Mouse (Mus musculus) urinary bladder, postnatal 14 days (tissue): ENCODE measurements around the gene Nop58.
"Not testable (repeated sequence)": the region's sequence is repeated elsewhere in the genome, so short reads cannot be mapped to it uniquely, and the experiment has no call there.

Experiments
- DNase-seq: peaks from one replicate; pipeline ENCODE4 v3.0.0; 2021; ENCODE audit warnings: low spot score

The Nop58 gene

GRCm38 (mm10) chr1:59719900-59720299, 35.1 kb downstream of the Nop58 start:
- no peak for DNase-seq

GRCm38 (mm10) chr1:59725661-59726060, 40.9 kb downstream of the Nop58 start:
- no peak for DNase-seq

- peak; percentile 27 for DNase-seq
Observed at GRCm38 (mm10) chr1:59730106-59730505, 45.3 kb downstream of the Nop58 start.

GRCm38 (mm10) chr1:59730737-59731136, 46.0 kb downstream of the Nop58 start:
- no peak for DNase-seq

GRCm38 (mm10) chr1:59734076-59734475, 49.3 kb downstream of the Nop58 start:
- no peak for DNase-seq

DNA sequence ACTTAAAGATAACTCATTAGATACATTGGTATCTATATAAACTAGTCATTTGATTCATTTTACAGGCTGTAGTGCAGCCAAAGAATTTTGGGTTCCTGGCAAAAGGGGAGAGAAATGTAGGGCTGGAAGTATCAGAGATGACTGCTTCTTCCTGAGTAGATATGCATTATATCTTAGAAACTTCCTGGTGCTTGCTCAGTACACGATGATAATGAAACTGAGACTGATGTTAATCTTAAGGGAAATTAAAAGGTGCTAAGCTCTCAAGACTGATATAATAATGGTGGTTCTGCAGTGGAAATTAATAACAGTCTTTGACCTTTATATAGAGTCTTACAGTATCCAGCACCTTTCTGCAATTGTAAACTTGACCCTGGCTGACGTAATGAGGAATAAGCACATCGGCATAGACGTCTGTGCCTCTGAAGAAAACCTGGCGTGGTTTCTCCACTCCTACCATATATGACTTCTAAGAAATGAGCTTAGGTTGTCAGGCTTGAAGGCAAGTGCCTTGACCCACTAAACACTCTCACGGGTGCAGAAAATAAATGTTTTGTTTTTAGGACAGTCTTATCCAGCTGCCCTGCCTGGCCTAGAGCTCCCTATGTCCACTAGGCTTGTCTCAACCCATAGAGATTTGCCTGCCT, 54.1 kb downstream of the Nop58 start:
- no peak for DNase-seq

DNA sequence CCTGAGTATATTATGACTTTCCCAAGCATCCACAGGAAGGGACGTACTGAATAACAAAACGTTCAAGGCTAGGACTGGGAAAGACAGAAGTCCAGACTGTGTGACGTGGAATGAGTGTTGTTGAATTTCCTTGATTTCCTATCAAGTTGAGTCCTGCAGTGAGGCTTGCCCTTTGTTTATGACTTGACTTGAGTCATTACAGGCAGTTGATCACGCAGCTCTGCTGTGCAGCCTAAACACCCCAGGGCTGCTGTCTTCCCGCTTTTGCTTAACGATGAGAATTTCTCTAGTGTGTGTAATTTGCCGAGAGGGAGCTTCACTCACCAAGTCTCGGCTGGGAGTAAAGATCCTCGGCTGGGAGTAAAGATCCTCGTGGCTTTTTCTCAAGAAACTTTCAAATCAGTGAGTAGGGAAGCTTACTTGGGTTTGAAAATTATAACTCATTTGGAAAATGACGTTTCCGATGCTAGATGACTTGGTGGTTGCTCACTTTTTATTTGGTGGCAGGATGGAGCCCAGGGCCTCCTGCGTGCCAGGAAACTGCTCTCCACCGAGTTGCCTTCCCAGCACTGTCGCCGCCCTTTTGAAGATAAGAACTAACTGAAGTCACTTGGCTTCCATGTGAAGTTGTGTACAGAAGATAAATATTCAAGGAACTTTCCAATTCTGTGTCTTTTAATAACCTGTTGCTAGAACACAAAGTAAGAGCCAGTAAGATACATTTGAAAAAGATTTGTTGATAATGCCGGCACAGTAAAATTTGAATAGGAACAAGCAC, 55.0 kb downstream of the Nop58 start:
- peak; percentile 40 for DNase-seq

- no peak for DNase-seq
Observed at GRCm38 (mm10) chr1:59749047-59749446, 64.3 kb downstream of the Nop58 start.

DNA sequence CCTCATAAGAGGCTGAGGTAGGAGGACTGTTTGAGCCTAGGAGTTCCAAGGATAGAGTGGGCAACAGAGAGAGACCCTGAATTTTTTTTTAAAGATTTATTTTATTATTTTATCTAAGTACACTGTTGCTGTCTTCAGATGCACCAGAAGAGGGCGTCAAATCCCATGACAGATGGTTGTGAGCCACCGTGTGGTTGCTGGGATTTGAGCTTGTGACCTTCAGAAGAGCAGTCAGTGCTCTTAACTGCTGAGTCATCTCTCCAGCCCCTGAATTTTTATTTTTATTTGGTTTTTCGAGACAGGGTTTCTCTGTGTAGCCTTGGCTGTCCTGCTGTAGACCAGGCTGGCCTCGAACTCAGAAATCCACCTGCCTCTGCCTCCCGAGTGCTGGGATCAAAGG, 65.0 kb downstream of the Nop58 start:
- DNase-seq, result not testable (repeated sequence)

- DNase-seq, result no peak
Observed at GRCm38 (mm10) chr1:59755298-59755697, 70.5 kb downstream of the Nop58 start.

DNA sequence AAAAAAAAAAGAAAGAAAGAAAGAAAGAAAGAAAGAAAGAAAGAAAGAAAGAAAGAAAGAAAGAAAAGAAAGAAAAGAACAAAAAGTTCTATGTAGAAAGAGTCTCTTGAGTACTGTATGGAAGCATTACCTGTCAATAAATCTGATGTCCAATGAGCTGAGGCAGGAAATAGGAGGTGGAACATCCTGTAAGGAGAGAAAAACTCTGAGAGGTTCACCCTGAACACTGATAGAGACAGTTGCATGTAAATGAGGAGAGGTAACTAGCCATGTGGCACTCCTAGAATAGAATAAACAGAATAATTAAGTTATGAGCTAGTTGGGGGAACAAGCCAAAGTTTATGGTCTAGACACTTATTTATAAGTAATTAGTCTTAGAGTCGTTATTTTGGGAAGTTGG, 73.6 kb downstream of the Nop58 start:
- DNase-seq, result no peak

- DNase-seq, result peak; percentile 73
Observed at GRCm38 (mm10) chr1:59762208-59762607, 77.4 kb downstream of the Nop58 start.

DNA sequence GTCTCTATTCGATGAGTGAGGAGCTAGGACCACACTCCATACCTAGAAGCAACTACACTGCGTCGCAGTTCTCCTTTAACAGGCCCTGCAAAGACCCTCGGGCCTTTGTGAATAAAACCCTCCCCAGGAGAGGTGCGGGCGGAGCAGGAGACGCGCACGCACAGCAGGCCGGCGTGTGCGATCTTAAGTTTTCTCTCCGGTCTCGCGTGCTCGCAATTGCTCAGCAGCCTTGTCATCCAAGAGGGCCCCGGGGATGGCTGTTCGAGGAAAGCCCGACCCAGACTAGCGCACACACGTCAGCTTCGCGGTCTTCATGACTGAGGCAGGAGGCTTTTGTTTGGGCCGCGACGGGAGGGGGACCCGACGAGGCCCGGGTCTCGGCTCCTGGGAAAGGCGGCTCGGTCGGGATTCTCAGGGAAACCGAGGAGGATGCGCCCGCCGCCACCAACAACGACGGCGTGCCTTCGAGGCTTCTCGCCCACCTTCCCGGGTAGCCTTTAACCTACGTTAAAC, 77.9 kb downstream of the Nop58 start:
- DNase-seq, result peak; percentile 49

GRCm38 (mm10) chr1:59763164-59763768, 78.5 kb downstream of the Nop58 start, which contains the start of gene Bmpr2:
Gene Bmpr2, plus strand, starts transcription at chr1:59763400.
- peak; percentile 90 for DNase-seq

- DNase-seq, result peak; percentile 56
Observed at GRCm38 (mm10) chr1:59763781-59764251, 79.0 kb downstream of the Nop58 start.

DNA sequence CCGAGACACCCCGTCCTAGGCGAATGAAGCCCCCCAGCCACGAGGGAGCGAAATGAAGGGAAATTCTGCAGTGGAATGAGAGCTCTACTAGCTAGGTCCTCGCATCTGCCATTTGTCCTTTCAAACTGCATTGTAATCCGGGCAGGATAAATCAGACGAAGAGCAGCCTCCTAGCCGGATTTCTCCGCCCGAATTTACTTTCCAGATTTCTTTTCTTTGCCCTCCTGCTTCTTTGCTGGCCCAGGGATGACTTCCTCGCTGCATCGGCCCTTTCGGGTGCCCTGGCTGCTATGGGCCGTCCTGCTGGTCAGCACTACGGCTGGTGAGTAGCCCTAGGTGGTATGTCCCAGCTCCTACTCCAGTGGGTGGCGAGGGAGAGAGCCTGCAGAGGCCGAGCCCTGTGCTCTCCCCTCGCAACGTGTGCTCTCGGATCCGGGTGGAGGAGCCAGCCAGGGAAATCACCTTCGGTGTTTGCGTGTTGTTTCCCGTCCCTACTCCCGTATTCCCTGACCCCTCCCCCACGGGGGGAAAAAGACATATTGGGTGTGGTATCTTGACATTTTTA, 79.7 kb downstream of the Nop58 start:
- DNase-seq, result peak; percentile 35

DNA sequence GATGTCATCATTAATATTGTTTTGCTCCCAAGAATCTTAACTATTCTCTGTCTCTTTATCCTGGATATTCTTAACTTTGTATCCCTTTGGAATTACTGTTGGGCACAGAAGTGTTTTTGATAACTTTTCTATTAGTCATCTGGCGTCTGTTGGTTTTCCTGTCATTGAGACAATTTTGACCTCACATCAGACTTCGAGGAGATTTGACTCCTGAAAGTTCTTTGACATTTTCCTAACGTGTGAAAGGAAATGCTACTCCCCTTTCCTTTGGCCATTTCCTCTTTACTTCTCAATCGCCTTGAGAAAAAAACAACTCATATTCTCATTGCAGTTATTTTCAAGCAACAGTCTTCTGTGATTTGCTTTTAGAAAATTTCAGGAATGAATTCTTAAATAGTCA, 80.5 kb downstream of the Nop58 start:
- no peak for DNase-seq

GRCm38 (mm10) chr1:59766626-59767025, 81.9 kb downstream of the Nop58 start:
- no peak for DNase-seq
